Mouse (Mus musculus): ENCODE measurements around the gene Nt5c3b.

Gene Nt5c3b

DNA sequence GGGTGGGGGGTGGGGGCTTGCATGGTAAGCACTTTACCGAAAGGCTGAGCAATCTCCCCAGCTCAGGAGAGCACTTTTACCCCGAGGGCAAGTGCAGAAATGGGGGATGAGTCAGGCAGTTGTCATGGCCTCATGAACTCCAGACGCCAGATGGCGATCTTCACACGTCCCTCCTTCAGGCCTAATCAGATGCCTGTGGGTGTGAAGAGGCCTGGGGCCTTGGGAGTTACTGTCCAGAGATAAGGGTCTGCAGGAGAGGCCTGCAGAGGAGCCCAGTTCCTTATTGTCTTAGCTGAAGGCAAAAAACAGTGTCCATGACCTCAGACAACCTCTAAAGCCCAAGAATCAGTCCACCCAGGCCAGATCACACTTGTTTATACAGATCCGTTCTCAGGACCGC, 15.8 kb downstream of the Nt5c3b start:
- no peak for DNase-seq

DNA sequence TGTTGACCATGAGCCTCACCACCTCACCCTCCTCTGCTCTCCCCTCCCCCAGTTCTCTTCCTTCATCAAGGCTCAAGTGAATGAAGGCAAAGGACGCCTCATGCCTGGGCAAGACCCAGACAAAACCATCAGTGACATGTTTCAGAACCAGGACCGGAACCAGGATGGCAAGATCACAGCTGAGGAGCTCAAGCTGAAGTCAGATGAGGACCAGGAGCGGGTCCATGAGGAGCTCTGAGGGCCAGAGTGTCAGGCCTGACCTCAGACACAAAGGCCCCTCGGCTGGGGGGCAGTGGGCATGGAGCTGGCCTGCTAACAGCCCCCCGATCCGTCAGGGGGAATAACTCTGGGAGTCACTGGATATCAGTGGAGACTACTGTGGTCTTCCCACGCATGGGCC, 17.8 kb downstream of the Nt5c3b start:
- DNase-seq: no peak

DNA sequence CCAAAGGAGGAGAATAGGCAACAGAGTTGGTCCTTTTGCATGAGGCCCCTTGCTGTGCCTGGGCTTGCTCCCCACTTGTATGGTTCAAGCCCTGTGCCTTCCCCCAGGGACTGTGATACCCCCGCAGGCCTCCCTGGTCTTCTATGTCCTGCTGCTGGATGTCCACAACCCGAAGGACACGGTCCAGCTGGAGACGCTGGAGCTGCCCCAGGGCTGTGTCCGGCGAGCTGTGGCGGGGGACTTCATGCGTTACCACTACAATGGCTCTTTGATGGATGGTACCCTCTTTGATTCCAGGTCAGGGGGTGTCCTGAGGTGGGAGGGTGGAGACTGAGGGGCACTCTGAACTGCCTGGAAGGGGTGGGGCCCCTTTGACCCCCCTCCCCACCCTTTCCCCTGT, 20.1 kb downstream of the Nt5c3b start:
- DNase-seq: no peak

- no peak for DNase-seq
Measured at GRCm38 (mm10) chr11:100414914-100415822, 26.4 kb downstream of the Nt5c3b start, which contains the start of gene Fkbp10. Fkbp10 (plus strand) TSS chr11:100415697.

GRCm38 (mm10) chr11:100414021-100414913, 27.3 kb downstream of the Nt5c3b start, which contains the start of gene P3h4:
P3h4 (minus strand) TSS chr11:100414836.
- peak; percentile 50 to 54 for DNase-seq

DNA sequence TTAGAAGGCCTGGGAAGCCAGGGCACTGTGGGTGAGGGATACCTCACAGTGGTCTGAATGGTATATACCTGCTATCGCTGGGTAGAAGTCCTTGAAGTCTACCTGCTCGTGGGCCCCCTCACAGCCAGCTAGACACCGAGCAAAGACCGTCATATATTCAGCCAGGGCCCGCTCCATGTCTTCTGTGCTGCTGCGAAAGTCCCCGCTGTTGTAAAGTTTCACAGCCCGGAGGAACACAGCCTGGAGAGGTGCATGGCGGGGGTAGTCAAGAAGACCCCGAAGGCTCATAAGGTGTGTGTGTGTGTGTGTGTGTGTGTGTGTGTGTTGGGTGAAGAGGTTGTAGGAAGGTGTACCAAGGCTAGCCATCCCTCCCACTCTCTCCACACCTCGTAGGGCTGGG, 28.1 kb downstream of the Nt5c3b start:
- no peak for DNase-seq

GRCm38 (mm10) chr11:100411736-100412135, 29.9 kb downstream of the Nt5c3b start:
- DNase-seq: no peak

- peak in 1 of 2 experiments; percentile 61 for DNase-seq
Measured at GRCm38 (mm10) chr11:100409686-100410085, 31.9 kb downstream of the Nt5c3b start.

GRCm38 (mm10) chr11:100408835-100409462, 32.7 kb downstream of the Nt5c3b start:
- peak; percentile 44 to 51 for DNase-seq

DNA sequence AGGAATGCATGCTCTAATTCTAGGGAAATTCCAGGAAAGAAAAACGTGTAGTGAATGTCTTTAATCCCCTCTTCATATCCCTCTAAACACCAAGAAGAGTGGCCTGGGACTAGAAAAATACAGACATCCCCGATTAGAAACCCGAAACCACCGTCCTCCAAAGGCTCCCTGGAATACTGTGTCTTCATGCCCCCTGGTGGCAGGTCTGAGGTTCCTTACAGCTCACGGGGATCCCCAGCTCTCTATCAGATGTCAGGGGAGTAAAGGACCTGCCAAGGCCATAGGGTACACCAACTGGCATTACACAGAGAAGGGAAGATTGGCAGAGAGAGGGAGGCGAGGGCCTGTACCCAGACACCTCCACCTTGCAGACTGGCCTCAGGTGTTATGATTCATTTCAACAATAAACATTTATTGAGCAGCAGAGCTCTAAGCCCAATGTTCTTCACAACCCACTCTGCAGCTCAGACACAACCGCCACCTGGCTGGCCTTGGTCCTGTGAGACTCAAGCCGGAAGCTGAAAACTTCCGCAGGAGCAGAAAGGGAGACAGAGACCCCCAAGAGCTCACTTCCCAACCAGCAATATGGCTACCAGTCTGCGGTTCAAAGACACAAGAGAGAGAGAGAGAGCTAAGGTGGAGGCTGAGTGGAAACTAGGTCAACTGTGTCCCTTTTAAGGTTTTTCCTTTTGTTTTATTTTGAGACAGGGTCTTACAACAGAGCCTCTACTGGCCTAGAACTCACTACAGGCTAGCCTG, 33.4 kb downstream of the Nt5c3b start:
- DNase-seq: peak; percentile 45 to 72

- DNase-seq: no peak
Measured at GRCm38 (mm10) chr11:100406995-100407705, 34.5 kb downstream of the Nt5c3b start.

GRCm38 (mm10) chr11:100406273-100406672, 35.3 kb downstream of the Nt5c3b start:
- no peak for DNase-seq

DNA sequence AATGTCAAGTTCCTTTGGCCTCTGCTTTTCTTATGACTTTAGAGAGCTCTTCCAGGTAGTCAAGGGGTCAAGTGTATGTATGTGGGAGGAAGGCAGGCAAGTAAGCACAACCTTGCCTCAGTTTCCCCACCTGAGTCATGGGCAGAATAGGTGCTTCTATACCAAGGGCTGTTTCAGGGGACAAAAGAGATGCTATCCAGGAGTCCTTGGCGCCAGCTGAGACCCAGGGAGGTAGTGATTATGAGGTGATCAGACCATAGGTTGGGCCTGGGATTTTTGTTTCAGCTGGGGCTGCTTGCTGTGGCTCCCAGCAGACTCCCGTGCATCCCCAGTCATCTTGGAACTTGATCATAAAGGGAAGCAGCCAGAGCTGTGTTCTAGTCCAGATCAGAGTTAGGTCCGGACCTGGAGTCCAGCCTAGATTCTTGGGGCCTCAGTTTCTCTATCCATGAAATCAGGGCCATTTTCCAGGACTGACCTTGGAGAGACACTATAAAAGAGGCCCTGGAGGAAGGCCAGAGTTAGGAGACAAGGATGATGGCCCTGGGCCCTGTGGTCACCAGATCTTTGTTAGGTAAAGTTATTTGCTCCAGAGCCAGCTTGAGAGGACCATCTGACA, 37.0 kb downstream of the Nt5c3b start:
- no peak for DNase-seq

- no peak for DNase-seq
Measured at GRCm38 (mm10) chr11:100403445-100404134, 38.0 kb downstream of the Nt5c3b start.

DNA sequence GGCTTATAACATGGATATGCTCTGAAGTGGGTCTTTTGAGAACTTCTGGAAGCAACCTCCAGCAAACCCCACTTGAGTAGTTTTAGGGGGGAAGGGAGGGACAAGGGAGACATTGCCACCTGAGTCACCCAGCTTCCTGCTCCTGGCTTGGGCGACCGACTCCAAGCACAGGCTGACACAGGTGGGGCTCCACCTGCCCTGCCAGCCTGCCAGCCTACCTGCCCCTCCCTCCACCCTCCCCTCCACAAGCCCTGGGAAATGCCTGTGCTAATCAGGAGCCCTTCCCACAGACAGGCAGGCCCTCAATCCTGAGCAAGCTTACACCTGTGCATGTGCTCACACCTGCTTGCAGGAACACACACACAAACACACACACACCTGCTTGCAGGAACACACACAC, 38.9 kb downstream of the Nt5c3b start:
- no peak for DNase-seq

- DNase-seq: no peak
Measured at GRCm38 (mm10) chr11:100402240-100402639, 39.4 kb downstream of the Nt5c3b start.

DNA sequence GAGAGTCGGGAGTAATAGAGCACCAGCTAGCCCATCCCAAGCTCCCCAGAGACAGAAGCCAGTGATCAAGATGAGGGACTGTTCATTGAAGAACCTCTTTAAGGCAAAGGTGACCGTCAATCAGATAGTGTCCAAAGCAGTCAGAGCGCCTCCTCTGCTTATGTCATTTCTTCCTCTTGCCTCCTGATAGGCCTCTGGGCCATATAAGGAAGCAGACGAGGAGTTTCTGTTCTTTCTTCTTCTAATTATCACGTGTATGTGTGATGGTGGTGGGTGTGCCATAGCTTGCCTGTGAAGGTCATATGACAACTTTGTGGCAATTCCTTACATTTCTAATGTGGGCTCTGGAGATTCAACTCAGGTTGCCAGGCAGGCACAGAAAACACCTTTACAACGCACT, 40.8 kb downstream of the Nt5c3b start:
- no peak for DNase-seq

DNA sequence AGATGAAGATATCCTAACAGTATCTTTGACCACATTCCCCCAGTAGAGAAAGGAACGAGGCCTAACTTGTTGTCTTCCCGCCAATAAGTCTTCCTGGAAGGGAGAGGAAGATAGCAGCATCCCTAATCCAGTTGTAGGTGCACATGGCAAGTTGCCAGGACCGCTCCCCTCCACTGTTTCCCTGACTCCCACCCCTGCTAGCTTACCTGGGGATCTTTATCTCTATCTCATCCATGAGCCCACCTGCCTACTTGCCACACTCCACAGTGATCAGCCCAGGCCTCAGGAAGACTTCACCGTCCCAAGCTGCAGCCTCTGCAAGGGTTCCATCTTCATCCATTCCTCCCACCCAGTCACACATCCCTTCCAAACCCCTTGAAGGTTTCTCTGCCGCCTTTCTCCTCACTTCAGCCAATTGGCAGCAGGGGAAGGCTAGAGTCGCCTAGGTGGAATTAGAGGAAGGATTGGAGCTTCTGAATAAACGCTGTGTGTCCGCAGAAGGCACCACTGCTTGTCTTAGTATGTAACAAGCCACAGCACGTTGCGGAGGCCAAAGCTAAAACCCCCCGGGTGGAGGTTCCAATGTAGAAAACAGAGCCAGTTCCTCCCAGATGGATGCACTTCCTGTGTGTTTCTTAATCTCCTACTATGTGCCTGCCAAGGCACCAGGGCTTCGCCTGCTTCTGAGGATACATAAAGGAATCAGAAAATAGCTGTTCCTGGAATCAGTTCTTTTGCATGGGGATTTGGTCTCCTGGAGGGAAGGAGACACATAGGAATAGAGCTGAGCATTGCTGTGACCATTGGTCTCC, 41.7 kb downstream of the Nt5c3b start:
- DNase-seq: no peak

- peak in 1 of 2 experiments; percentile 60 for DNase-seq
Measured at GRCm38 (mm10) chr11:100399320-100399719, 42.3 kb downstream of the Nt5c3b start.
